Mouse (Mus musculus) embryonic facial prominence, embryonic 14.5 days (tissue): ENCODE measurements around the gene Pold1. TPM values are rescaled to one million over a fixed set of nuclear protein-coding genes. Genes with fewer than 3 reads are reported as not detected.
A peak's percentile ranks its signal among the peaks of the same experiment; 100 is the strongest.

Source experiments
- ATAC-seq: fragments of 200-750 bp; cut with Nextera tagmentation; 2 replicates; pipeline ENCODE4 v1.8.0; 2017; ENCODE audit warnings: low read depth, moderate number of reproducible peaks, moderate TSS enrichment
- DNase-seq: peaks from one replicate; pipeline ENCODE4 v3.0.0-alpha.2; 2015; ENCODE audit warnings: low spot score
- H3K27ac ChIP-seq: fragments of 300-500 bp; sonication (generic); replicated peaks from 2 replicates; pipeline ENCODE4 v1.5.1; 2014; ENCODE audit warnings: low read depth, mild to moderate bottlenecking, low read length, moderate library complexity
- H3K27me3 ChIP-seq: fragments of 300-500 bp; sonication (generic); replicated peaks from 2 replicates; pipeline ENCODE4 v1.6.1; 2014; ENCODE audit warnings: low read length; ENCODE audit not compliant: control insufficient read depth, insufficient read depth
- H3K36me3 ChIP-seq: fragments of 300-500 bp; sonication (generic); 2 replicates; pipeline ENCODE4 v1.6.1; 2014; ENCODE audit warnings: low read length, mixed read lengths; ENCODE audit not compliant: control insufficient read depth, insufficient read depth
- H3K4me1 ChIP-seq: fragments of 300-500 bp; sonication (generic); 2 replicates; pipeline ENCODE4 v1.6.1; 2014; ENCODE audit warnings: antibody characterized with exemption, low read length; ENCODE audit not compliant: control insufficient read depth, insufficient read depth
- H3K4me2 ChIP-seq: fragments of 300-500 bp; sonication (generic); 2 replicates; pipeline ENCODE4 v1.6.1; 2014; ENCODE audit warnings: low read depth, mild to moderate bottlenecking, low read length, moderate library complexity, mixed read lengths
- H3K4me3 ChIP-seq: fragments of 300-500 bp; sonication (generic); 2 replicates; pipeline ENCODE4 v1.5.1; 2014; ENCODE audit warnings: low read depth, mild to moderate bottlenecking, low read length
- H3K9ac ChIP-seq: fragments of 300-500 bp; sonication (generic); 2 replicates; pipeline ENCODE4 v1.6.1; 2014; ENCODE audit warnings: low read depth, mild to moderate bottlenecking, low read length, moderate library complexity, mixed read lengths
- H3K9me3 ChIP-seq: fragments of 300-500 bp; sonication (generic); 2 replicates; pipeline ENCODE4 v1.6.1; 2016; ENCODE audit warnings: low read length; ENCODE audit not compliant: control insufficient read depth
- WGBS: fragments of 180-500 bp; shearing (Covaris S2); extraction: QIAGEN DNeasy Blood & Tissue Kit; methylation state at CpG from one replicate; pipeline ENCODE4 v1.1.7; 2014; 5-methylcytosine and 5-hydroxymethylcytosine counted together
- polyA plus RNA-seq: library from polyadenylated mRNA; unstranded; fragments of >200 nt; fragmentation: Nextera tagmentation; extraction: Ambion mirVana; gene quantifications from 2 replicates; pipeline ENCODE4 v1.2.1, GENCODE M21; 2014

Pold1 gene
- polyA plus RNA-seq, 1 experiment from 2014 or later: 57.9 TPM

DNA sequence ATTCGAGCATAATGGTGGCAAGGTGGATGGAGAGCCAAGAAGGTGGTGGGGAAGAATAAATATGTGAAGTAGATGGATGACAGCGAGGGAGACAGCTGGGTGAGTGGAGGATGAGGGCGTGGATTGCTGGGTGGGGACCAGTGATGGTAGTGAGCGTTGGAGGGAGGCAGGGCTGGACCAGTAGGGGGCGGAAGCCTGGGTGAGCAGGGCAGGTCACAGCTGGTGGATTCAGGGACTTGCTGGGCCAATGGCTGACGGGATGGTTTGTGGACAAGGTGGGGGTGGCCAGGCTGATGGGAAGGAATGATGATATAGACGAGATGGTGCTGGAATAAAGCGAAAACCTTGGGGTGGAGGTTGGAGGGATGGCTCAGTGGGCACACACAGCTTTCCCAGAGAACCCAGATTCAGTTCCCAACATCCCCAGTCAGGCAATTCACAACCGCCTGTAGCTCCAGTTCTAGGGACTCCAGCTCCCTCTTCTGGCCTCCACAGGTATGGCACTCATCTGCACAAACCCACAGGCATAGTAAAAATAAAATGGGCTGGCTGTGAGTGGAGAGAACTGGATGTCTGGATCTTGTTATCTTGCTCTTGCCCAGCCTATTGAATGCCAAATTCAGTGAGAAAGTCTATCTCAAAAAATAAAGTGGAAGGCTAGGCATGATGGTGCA, 29.3 kb downstream of the Pold1 start:
- Histone ChIP-seq H3K9ac (no peak overlapping the region), H3K4me3 (no peak overlapping the region), H3K4me2 (no peak overlapping the region), H3K4me1 (no peaks in the 10 kb centered on the region), H3K27ac (no peak overlapping the region), H3K27me3 (peaks cover 31% of the 10 kb centered on the region), H3K36me3 (no peaks in the 10 kb centered on the region), H3K9me3 (no peaks in the 10 kb centered on the region)
- no peak for ATAC-seq
- WGBS: 65% methylated on average over 9 of the region's 9 CpGs
- DNase-seq: no peak

GRCm38 (mm10) chr7:44507491-44507890, 41.2 kb downstream of the Pold1 start:
- DNase-seq (no peak), ATAC-seq (no peak)
- no peak overlapping the region for H3K27ac ChIP-seq
- no peak overlapping the region for H3K9ac ChIP-seq
- peaks cover 8% of the 10 kb centered on the region for H3K27me3 ChIP-seq
- H3K4me3 ChIP-seq: no peak overlapping the region
- 0 out of 2 replicates have a peak, but pooled peaks cover 3% of the 10 kb centered on the region for H3K9me3 ChIP-seq
- no peak overlapping the region for H3K4me2 ChIP-seq
- no peaks in the 10 kb centered on the region for H3K36me3 ChIP-seq
- no peaks in the 10 kb centered on the region for H3K4me1 ChIP-seq

DNA sequence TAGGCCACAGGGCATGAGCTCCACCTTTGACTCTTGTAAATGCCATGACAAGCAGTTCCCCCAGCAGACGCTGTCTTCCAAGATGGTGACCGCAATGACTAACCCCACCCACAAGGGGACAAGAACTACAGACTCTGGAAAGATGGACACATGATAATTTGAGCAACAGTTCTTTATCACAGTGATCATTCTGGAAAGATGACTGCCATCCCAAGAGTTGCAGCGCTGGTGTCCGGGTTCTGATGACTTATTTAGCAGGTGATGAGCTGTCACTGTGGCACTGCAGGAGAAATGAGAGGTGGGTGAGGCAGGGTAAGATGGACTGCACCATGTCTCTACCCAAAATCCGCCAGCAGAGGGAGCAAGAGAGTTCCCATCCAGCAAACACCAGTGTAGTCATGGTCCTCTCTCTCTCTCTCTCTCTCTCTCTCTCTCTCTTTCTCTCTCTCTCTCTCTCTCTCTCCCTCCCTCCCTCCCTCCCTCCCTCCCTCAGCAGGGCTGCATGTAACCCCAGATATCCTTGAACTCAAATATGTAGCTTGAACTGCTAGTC, 47.0 kb downstream of the Pold1 start:
- no peaks in the 10 kb centered on the region for H3K36me3 ChIP-seq
- ATAC-seq (0 out of 2 replicates have a peak, but pooled peaks have one; percentile 62), DNase-seq (peak; percentile 43)
- no peaks in the 10 kb centered on the region for H3K27me3 ChIP-seq
- H3K27ac ChIP-seq: no peak overlapping the region
- no peaks in the 10 kb centered on the region for H3K4me1 ChIP-seq
- H3K4me2 ChIP-seq: no peak overlapping the region
- H3K9ac ChIP-seq: no peak overlapping the region
- 41% methylated on average over 5 of the region's 5 CpGs for WGBS
- 0 out of 2 replicates have a peak, but pooled peaks cover 3% of the 10 kb centered on the region for H3K9me3 ChIP-seq
- H3K4me3 ChIP-seq: no peak overlapping the region

DNA sequence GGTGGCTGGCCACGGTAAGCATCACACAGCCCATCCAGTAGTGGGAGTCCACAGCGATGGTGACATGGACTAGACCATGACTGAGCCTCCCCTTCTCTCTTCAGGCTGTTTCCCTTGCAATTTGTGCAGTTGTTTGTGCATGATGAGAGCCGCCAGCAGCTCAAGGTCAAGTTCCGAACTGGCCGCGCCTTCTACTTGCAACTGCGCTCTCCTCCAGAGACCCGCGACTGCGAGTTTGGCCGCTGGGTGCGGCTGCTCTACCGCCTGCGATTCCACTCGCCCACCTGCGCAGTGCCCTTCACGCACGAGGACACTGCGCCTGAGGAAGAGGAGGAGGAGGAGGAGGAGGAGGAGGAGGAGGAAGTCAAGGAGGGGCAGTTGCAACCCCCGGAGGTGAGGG, 48.6 kb downstream of the Pold1 start:
- no peak for DNase-seq
- WGBS: 59% methylated on average over 15 of the region's 20 CpGs
- ATAC-seq: no peak
- Histone ChIP-seq H3K27ac (no peak overlapping the region), H3K4me1 (peaks cover 7% of the 10 kb centered on the region), H3K9me3 (0 out of 2 replicates have a peak, but pooled peaks cover 3% of the 10 kb centered on the region), H3K9ac (no peak overlapping the region), H3K4me3 (no peak overlapping the region), H3K4me2 (no peak overlapping the region), H3K27me3 (no peaks in the 10 kb centered on the region), H3K36me3 (no peaks in the 10 kb centered on the region)

- Histone ChIP-seq H3K27ac (no peak overlapping the region), H3K9me3 (no peaks in the 10 kb centered on the region), H3K36me3 (peaks cover 7% of the 10 kb centered on the region), H3K4me2 (no peak overlapping the region), H3K4me3 (no peak overlapping the region), H3K9ac (no peak overlapping the region), H3K27me3 (no peaks in the 10 kb centered on the region), H3K4me1 (peaks cover 7% of the 10 kb centered on the region)
- 75% methylated on average over 1 of the region's 1 CpGs for WGBS
- ATAC-seq (no peak), DNase-seq (no peak)
Measured at GRCm38 (mm10) chr7:44498922-44499321, 49.7 kb downstream of the Pold1 start.

DNA sequence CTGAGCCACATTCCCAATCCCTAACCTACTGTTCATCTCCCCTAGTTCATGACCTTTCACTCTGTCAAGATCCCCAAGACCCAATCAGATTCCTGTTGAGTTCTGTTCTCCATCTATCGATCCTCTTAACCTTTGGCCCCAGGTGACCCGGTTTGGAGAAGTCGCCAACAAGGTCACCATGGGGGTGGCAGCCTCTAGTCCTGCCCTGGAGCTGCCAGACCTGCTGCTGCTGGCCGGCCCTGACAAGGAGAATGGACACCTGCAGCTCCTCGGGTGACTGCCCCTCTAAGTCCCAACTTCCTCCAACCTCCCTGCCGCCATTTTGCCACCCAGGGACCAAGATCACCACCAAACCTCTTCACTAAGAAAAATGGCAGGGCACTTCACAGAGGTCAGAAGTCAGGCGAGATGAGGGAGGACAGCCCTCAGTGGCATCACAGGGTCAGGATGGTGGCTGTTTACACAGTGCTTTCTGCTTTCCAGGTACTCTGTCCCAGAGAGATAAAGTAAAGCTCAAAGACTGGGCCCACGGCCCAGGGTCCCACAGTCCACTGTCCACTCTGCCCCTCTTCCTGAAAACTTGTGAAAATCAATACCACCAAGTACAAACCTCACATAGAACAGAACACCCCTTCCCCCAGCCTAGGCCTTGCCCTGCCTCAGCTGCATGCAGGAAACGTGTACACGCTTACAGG, 51.1 kb downstream of the Pold1 start:
- Histone ChIP-seq H3K9ac (no peak overlapping the region), H3K4me3 (peak overlapping the region; percentile 76), H3K27me3 (no peaks in the 10 kb centered on the region), H3K4me1 (peaks cover 7% of the 10 kb centered on the region), H3K27ac (no peak overlapping the region), H3K4me2 (peak overlapping the region; percentile 84), H3K9me3 (no peaks in the 10 kb centered on the region), H3K36me3 (peaks cover 20% of the 10 kb centered on the region)
- WGBS: 90% methylated on average over 10 of the region's 10 CpGs
- ATAC-seq (no peak), DNase-seq (no peak)

- Histone ChIP-seq H3K4me2 (peak overlapping the region; percentile 84), H3K27me3 (no peaks in the 10 kb centered on the region), H3K4me3 (peak overlapping the region; percentile 76), H3K27ac (peak overlapping the region; percentile 94), H3K9ac (peak overlapping the region; percentile 85), H3K4me1 (peaks cover 7% of the 10 kb centered on the region), H3K9me3 (no peaks in the 10 kb centered on the region), H3K36me3 (peaks cover 28% of the 10 kb centered on the region)
- ATAC-seq (no peak), DNase-seq (no peak)
- WGBS: 0% methylated on average over 13 of the region's 26 CpGs
Measured at GRCm38 (mm10) chr7:44496771-44497109, 51.9 kb downstream of the Pold1 start.

- H3K4me2 ChIP-seq: peak within 1 kb of the TSS; percentile 85
- peaks cover 7% of the 10 kb centered on the region for H3K4me1 ChIP-seq
- peak within 1 kb of the TSS; percentile 94 for H3K27ac ChIP-seq
- DNase-seq: peak; percentile 98
- H3K9me3 ChIP-seq: no peaks in the 10 kb centered on the region
- no peaks in the 10 kb centered on the region for H3K27me3 ChIP-seq
- ATAC-seq: peak; percentile 95
- peak within 1 kb of the TSS; percentile 85 for H3K9ac ChIP-seq
- 1% methylated on average over 53 of the region's 58 CpGs for WGBS
- H3K36me3 ChIP-seq: peaks cover 33% of the 10 kb centered on the region
- H3K4me3 ChIP-seq: peak within 1 kb of the TSS; percentile 76
Measured at GRCm38 (mm10) chr7:44495992-44496770, 52.5 kb downstream of the Pold1 start, which contains the start of the genes Emc10 and Fam71e1. Emc10 (minus strand) TSS chr7:44496529. Fam71e1 (plus strand) TSS chr7:44496581.
